Mouse (Mus musculus): Measurements from ENCODE around the gene Helz.

DNA sequence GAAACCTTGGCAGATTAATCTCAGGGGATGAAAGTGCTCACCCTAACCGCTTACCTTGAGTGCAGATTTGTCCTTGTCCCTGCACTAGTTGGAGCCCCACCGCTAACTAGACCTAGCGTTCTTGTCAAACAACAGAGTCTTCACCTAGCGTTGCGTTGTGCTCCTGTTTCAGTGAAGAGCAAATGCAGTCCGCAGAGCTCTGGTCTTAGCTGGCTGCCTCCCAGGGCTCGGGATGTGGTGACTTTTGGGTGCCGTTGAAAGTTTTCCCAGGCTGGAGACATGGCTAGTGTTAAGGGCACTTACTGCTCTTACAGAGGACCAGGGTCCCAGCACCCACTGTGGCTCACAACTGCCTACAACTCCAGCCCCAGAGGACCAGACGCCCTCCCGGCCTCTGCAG, 127.5 kb downstream of the Helz start:
- TF ChIP-seq POLR2A (IDR thresholded peaks at IDR 0.05; ENCODE audit: low read depth, low read length) (no peak), CTCF (IDR thresholded peaks at IDR 0.05; ENCODE audit: extremely low read depth, insufficient read depth, insufficient read length, insufficient replicate concordance) (no peak)

Data from spleen, adult 2 months (tissue).